Mouse (Mus musculus) small intestine, adult 2 months (tissue): ENCODE results near the gene Wdsub1.

ENCODE experiments used
- CTCF ChIP-seq: fragments of 200-500 bp; IDR thresholded peaks from 2 replicates; pipeline ENCODE4 v1.5.1; 2012; ENCODE audit warnings: low read depth, mild to moderate bottlenecking, control low read depth, inconsistent platforms, low read length, moderate library complexity, mixed read lengths; ENCODE audit not compliant: insufficient replicate concordance, insufficient read length; ENCODE audit errors: extremely low read depth
- POLR2A ChIP-seq: fragments of 200-500 bp; IDR thresholded peaks from 2 replicates; pipeline ENCODE4 v1.6.1; 2012; ENCODE audit warnings: low read depth, mild to moderate bottlenecking, control low read depth, inconsistent platforms, low read length, moderate library complexity

GRCm38 (mm10) chr2:59810039-59810438 is 72.4 kb downstream of the Wdsub1 start:
- TF ChIP-seq CTCF (no peak), POLR2A (no peak)
